Mouse (Mus musculus): ENCODE results near the gene Nubp2. TPM values are rescaled to one million over a fixed set of nuclear protein-coding genes. Genes with fewer than 3 reads are reported as not detected.

The Nubp2 gene
- total RNA-seq, 2 experiments from 2014 or later, result 37.8 to 40.2 TPM

DNA sequence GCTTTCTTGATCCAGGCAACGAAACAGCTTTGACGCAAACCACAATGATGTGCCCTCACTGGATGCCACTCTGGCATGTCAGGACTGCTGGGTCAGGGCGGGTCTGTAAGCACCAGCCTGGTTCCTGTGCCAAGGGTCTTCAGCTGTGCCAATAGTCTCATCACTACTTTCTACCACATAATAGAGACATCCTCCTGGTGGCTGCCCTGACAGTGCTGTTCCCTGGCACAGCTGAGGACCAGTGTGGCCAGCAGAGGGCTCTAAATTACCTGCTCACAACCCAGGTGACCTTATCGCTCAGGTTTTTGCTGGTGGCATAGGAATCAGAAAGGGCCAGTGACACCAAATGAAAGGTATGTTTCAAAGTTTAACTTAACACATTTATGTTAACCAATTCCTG lies 45.0 kb downstream of the Nubp2 start:
- intact Hi-C loops (cut with DNase I), result no loop called here
- DNase-seq (ENCODE audit: extremely low spot score in 1 of 2, low spot score in 2 of 2), result no peak

DNA sequence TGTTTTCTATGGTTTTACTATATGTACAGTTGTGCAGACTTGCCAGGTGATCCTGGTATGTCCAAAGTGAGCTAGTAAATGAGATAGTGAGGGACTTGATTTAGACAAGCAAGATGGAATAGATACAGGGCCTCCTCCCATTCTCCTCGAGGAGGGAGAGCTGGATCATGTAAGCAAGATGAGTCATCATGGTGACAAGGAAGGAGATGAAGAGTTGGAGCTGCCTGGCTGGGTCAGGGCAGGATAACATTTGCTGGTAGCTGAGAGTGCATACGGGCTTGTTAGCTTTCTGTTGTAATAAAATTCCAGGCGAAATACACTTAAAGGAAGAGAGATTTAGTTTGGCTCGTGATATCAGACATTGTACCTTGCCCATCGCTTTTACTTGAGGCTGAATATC lies 45.8 kb downstream of the Nubp2 start:
- intact Hi-C loops (cut with DNase I), result no loop called here
- DNase-seq (ENCODE audit: extremely low spot score in 1 of 2, low spot score in 2 of 2), result no peak

DNA sequence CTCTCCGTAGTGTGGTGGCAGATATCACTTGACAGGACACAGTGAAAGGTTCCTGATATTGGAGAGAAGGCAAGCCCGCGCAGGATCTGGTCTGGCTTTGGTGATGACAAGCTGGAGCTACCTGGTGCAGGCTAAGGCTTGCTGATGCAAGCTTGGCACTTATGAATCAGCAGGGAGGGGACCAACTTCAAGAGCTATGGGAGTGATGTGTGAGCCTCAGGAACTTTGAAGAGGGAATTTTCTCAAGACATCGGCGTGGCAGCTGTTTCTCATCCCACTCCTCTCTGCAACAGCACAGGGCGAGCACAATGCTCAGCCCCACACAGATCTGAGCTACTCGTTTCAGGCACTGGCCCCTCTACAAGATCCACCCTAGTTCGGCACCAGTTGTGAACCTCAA lies 46.3 kb downstream of the Nubp2 start, which contains the start of gene Hagh:
Gene Hagh, plus strand, starts transcription at position 302 of the 400 bp plus-strand sequence.
- DNase-seq (ENCODE audit: extremely low spot score in 1 of 2, low spot score in 2 of 2), result no peak

More for the DNA sequence above, 46.3 kb downstream of the Nubp2 start, which contains the start of gene Hagh:
- intact Hi-C loops (cut with DNase I), result no loop called here

Other genes with a start within 250 kb of the Nubp2 start
- 10 to 100 TPM; 55.0 to 55.2 TPM for gene Slc9a3r2, start 236.0 kb downstream of the Nubp2 start, total RNA-seq (2021)
- gene Npw, start 227.9 kb downstream of the Nubp2 start, total RNA-seq (2021), result not detected
- 10 to 100 TPM; 37.2 to 38.1 TPM for gene Zfp598, start 216.7 kb downstream of the Nubp2 start, total RNA-seq (2021)
- gene Syngr3, start 196.4 kb downstream of the Nubp2 start, total RNA-seq (2021), result 100 to 1,000 TPM; 248 to 254 TPM
- 10 to 100 TPM; 21.5 TPM for gene Gfer, start 190.2 kb downstream of the Nubp2 start, total RNA-seq (2021)
- gene Noxo1, start 190.1 kb downstream of the Nubp2 start, total RNA-seq (2021), result 1 to 10 TPM; 2.7 to 5.1 TPM
- 10 to 100 TPM; 30.9 to 37.9 TPM for gene Tbl3, start 178.7 kb downstream of the Nubp2 start, total RNA-seq (2021)
- under 1 TPM in 1 of 2 experiments, not detected in 1; 0.69 TPM for gene Rnf151, start 168.3 kb downstream of the Nubp2 start, total RNA-seq (2021)
- gene Rps2, start 168.2 kb downstream of the Nubp2 start, total RNA-seq (2021), result 100 to 1,000 TPM; 575 to 607 TPM
- gene Ndufb10, start 161.9 kb downstream of the Nubp2 start, total RNA-seq (2021), result 100 to 1,000 TPM; 156 to 176 TPM
- under 1 TPM; 0.43 to 0.49 TPM for gene Rpl3l, start 158.5 kb downstream of the Nubp2 start, total RNA-seq (2021)
- gene Msrb1, start 149.7 kb downstream of the Nubp2 start, total RNA-seq (2021), result 10 to 100 TPM; 44.2 to 47.8 TPM
- gene Hs3st6, start 133.4 kb downstream of the Nubp2 start, total RNA-seq (2021), result under 1 TPM in 1 of 2 experiments, not detected in 1; 0.49 TPM
- not detected for gene Meiob, start 82.1 kb downstream of the Nubp2 start, total RNA-seq (2021)
- gene Hagh, start 46.2 kb downstream of the Nubp2 start, total RNA-seq (2021), result 100 to 1,000 TPM in 1 of 2 experiments, 10 to 100 TPM in 1; 92.4 to 102 TPM
- 10 to 100 TPM; 14.8 to 16.5 TPM for gene Fahd1, start 36.0 kb downstream of the Nubp2 start, total RNA-seq (2021)
- gene Igfals, start 20.4 kb downstream of the Nubp2 start, total RNA-seq (2021), result under 1 TPM; 0.17 to 0.32 TPM
- gene Spsb3, start 294 bp upstream of the Nubp2 start, total RNA-seq (2021), result 10 to 100 TPM; 48.0 to 48.3 TPM
- gene Eme2, start 8.7 kb upstream of the Nubp2 start, total RNA-seq (2021), result 10 to 100 TPM; 53.9 to 56.6 TPM
- gene Mrps34, start 8.8 kb upstream of the Nubp2 start, total RNA-seq (2021), result 10 to 100 TPM; 58.4 to 64.8 TPM
- 10 to 100 TPM; 42.2 to 43.5 TPM for gene Nme3, start 10.2 kb upstream of the Nubp2 start, total RNA-seq (2021)
- 100 to 1,000 TPM; 288 to 297 TPM for gene Mapk8ip3, start 50.6 kb upstream of the Nubp2 start, total RNA-seq (2021)
- gene Jpt2, start 74.3 kb upstream of the Nubp2 start, total RNA-seq (2021), result 10 to 100 TPM; 11.9 to 13.1 TPM
- 10 to 100 TPM; 24.0 to 25.0 TPM for gene Cramp1l, start 129.4 kb upstream of the Nubp2 start, total RNA-seq (2021)
- gene Ift140, start 129.7 kb upstream of the Nubp2 start, total RNA-seq (2021), result 10 to 100 TPM; 25.4 to 28.9 TPM
- gene Tmem204, start 197.2 kb upstream of the Nubp2 start, total RNA-seq (2021), result 1 to 10 TPM; 7.2 to 7.8 TPM
- gene Telo2, start 229.6 kb upstream of the Nubp2 start, total RNA-seq (2021), result 10 to 100 TPM; 35.4 to 41.1 TPM
- gene Ptx4, start 234.4 kb upstream of the Nubp2 start, total RNA-seq (2021), result 1 to 10 TPM; 2.0 to 2.3 TPM
- 10 to 100 TPM; 44.6 to 44.9 TPM for gene Clcn7, start 247.0 kb upstream of the Nubp2 start, total RNA-seq (2021)

Measured in left cerebral cortex, postnatal 10 days (tissue).